27 mouse cellular contexts compared by ENCODE assay signal in genomic region chr1:82041286-82042050, GRCm38 (mm10).
DNase-seq lines count a peak whose midpoint lies in the region; ATAC-seq lines count a peak whose summit lies in the region.
"Had no signal": no experiment of that assay in that cellular context is flagged by ENCODE, and none has a peak within 500 bp of the region (broad histone marks: within the 10 kb centered on the region; RNA-seq: fewer than 3 reads in every experiment).

No protein-coding gene starts in this region.

- H3K4me2 ChIP-seq in embryonic facial prominence, embryonic 11.5 days (ENCODE audit: low read depth, low read length), result no peak overlapping the region
- peak overlapping the region; percentile 40 for H3K4me2 ChIP-seq in lung, embryonic 16.5 days (ENCODE audit: low read depth, low read length)
- 0 out of 2 replicates have a peak overlapping the region, but pooled peaks have one; percentile 1 for H3K4me2 ChIP-seq in embryonic facial prominence, embryonic 15.5 days (replicated peaks)
- H3K4me2 ChIP-seq: heart, embryonic 12.5 days; hindbrain, embryonic 13.5 days; limb, embryonic 15.5 days; liver, embryonic 13.5 days; midbrain, embryonic 15.5 days; neural tube, embryonic 12.5 days had no signal

- no peak overlapping the region for H3K27ac ChIP-seq in embryonic facial prominence, embryonic 11.5 days (replicated peaks; ENCODE audit: low read depth, low read length)
- no peak overlapping the region for H3K27ac ChIP-seq in embryonic facial prominence, embryonic 10.5 days (replicated peaks)
- peak overlapping the region; percentile 67 for H3K27ac ChIP-seq in lung, embryonic 16.5 days (ENCODE audit: low read length)
- H3K27ac ChIP-seq in embryonic facial prominence, embryonic 15.5 days (replicated peaks), result peak overlapping the region; percentile 29
- H3K27ac ChIP-seq: heart, adult 2 months; hindbrain, embryonic 13.5 days; kidney, postnatal 0 days; limb, embryonic 15.5 days; liver, embryonic 13.5 days; macrophage; midbrain, embryonic 10.5 days; midbrain, embryonic 15.5 days; neural tube, embryonic 12.5 days had no signal

- H3K9ac ChIP-seq in embryonic facial prominence, embryonic 11.5 days (replicated peaks; ENCODE audit: low read length), result no peak overlapping the region
- no peak overlapping the region for H3K9ac ChIP-seq in lung, embryonic 16.5 days (ENCODE audit: low read length)
- no peak overlapping the region for H3K9ac ChIP-seq in embryonic facial prominence, embryonic 15.5 days
- H3K9ac ChIP-seq: heart, embryonic 12.5 days; hindbrain, embryonic 13.5 days; limb, embryonic 15.5 days; liver, embryonic 13.5 days; midbrain, embryonic 15.5 days; neural tube, embryonic 12.5 days had no signal

- 41% methylated on average over 3 of the region's 3 CpGs for WGBS in embryonic facial prominence, embryonic 11.5 days
- WGBS in embryonic facial prominence, embryonic 10.5 days, result 56% methylated on average over 3 of the region's 3 CpGs
- 41% methylated on average over 3 of the region's 3 CpGs for WGBS in lung, embryonic 16.5 days
- WGBS in embryonic facial prominence, embryonic 15.5 days, result 13% methylated on average over 3 of the region's 3 CpGs

- no peak overlapping the region for H3K4me3 ChIP-seq in embryonic facial prominence, embryonic 11.5 days (ENCODE audit: low read depth, low read length)
- H3K4me3 ChIP-seq in embryonic facial prominence, embryonic 10.5 days, result no peak overlapping the region
- H3K4me3 ChIP-seq in lung, embryonic 16.5 days (ENCODE audit: low read length), result no peak overlapping the region
- no peak overlapping the region for H3K4me3 ChIP-seq in embryonic facial prominence, embryonic 15.5 days (replicated peaks)
- H3K4me3 ChIP-seq: heart, adult 2 months; heart, embryonic 12.5 days; hindbrain, embryonic 13.5 days; limb, embryonic 15.5 days; liver, embryonic 13.5 days; midbrain, embryonic 10.5 days; midbrain, embryonic 15.5 days; neural tube, embryonic 12.5 days had no signal

- H3K4me1 ChIP-seq in embryonic facial prominence, embryonic 11.5 days (ENCODE audit: control insufficient read depth, insufficient read depth, low read length), result no peaks in the 10 kb centered on the region
- H3K4me1 ChIP-seq in embryonic facial prominence, embryonic 10.5 days, result peaks cover 15% of the 10 kb centered on the region
- H3K4me1 ChIP-seq in lung, embryonic 16.5 days (replicated peaks; ENCODE audit: control insufficient read depth, insufficient read depth, low read length), result peaks cover 2% of the 10 kb centered on the region; the same call in 1 of the 2 replicates
- peaks cover 15% of the 10 kb centered on the region for H3K4me1 ChIP-seq in embryonic facial prominence, embryonic 15.5 days
- H3K4me1 ChIP-seq: heart, embryonic 12.5 days; hindbrain, embryonic 13.5 days; liver, embryonic 13.5 days; midbrain, embryonic 15.5 days; neural tube, embryonic 12.5 days had no signal

- DNase-seq in embryonic facial prominence, embryonic 11.5 days (ENCODE audit: low spot score), result peak; percentile 40
- no peak for DNase-seq in embryonic facial prominence, embryonic 10.5 days (ENCODE audit: low spot score)
- no peak for DNase-seq in lung, adult 18-20 months
- DNase-seq in thymus, adult 18-20 months, result no peak
- DNase-seq: adrenal gland, postnatal 36 days; cerebellum, adult 2 months; cerebellum, postnatal 25 days; heart, adult 2 months; heart, postnatal 4 days; kidney, adult 8-10 months; kidney, postnatal 4 days; liver, embryonic 13.5 days; lung, adult 2 months; thymus, postnatal 14 days had no signal

- no peaks in the 10 kb centered on the region for H3K27me3 ChIP-seq in embryonic facial prominence, embryonic 11.5 days (ENCODE audit: control insufficient read depth, insufficient read depth, low read length)
- no peaks in the 10 kb centered on the region for H3K27me3 ChIP-seq in embryonic facial prominence, embryonic 10.5 days (replicated peaks; ENCODE audit: low read depth, poor library complexity, severe bottlenecking)
- H3K27me3 ChIP-seq in lung, embryonic 16.5 days (ENCODE audit: control insufficient read depth, insufficient read depth, low read depth, low read length), result no peaks in the 10 kb centered on the region
- no peaks in the 10 kb centered on the region for H3K27me3 ChIP-seq in embryonic facial prominence, embryonic 15.5 days
- H3K27me3 ChIP-seq: heart, embryonic 12.5 days; hindbrain, embryonic 13.5 days; limb, embryonic 15.5 days; liver, embryonic 13.5 days; midbrain, embryonic 15.5 days; neural tube, embryonic 12.5 days had no signal

- no peaks in the 10 kb centered on the region for H3K36me3 ChIP-seq in embryonic facial prominence, embryonic 11.5 days (replicated peaks; ENCODE audit: control insufficient read depth, insufficient read depth, low read depth, low read length)
- no peaks in the 10 kb centered on the region for H3K36me3 ChIP-seq in embryonic facial prominence, embryonic 10.5 days (replicated peaks)
- no peaks in the 10 kb centered on the region for H3K36me3 ChIP-seq in lung, embryonic 16.5 days (ENCODE audit: control insufficient read depth, insufficient read depth, low read length)
- H3K36me3 ChIP-seq in embryonic facial prominence, embryonic 15.5 days, result no peaks in the 10 kb centered on the region
- H3K36me3 ChIP-seq: heart, embryonic 12.5 days; hindbrain, embryonic 13.5 days; limb, embryonic 15.5 days; liver, embryonic 13.5 days; midbrain, embryonic 10.5 days; midbrain, embryonic 15.5 days; neural tube, embryonic 12.5 days had no signal

- no peaks in the 10 kb centered on the region for H3K9me3 ChIP-seq in embryonic facial prominence, embryonic 11.5 days (replicated peaks; ENCODE audit: control insufficient read depth, low read length)
- no peaks in the 10 kb centered on the region for H3K9me3 ChIP-seq in embryonic facial prominence, embryonic 10.5 days
- H3K9me3 ChIP-seq in lung, embryonic 16.5 days (ENCODE audit: control insufficient read depth, low read length), result no peaks in the 10 kb centered on the region
- H3K9me3 ChIP-seq in embryonic facial prominence, embryonic 15.5 days (replicated peaks), result no peaks in the 10 kb centered on the region
- H3K9me3 ChIP-seq: heart, embryonic 12.5 days; hindbrain, embryonic 13.5 days; limb, embryonic 15.5 days; liver, embryonic 13.5 days; midbrain, embryonic 10.5 days; midbrain, embryonic 15.5 days; neural tube, embryonic 12.5 days had no signal

- ATAC-seq in embryonic facial prominence, embryonic 11.5 days (replicated peaks; ENCODE audit: insufficient number of reproducible peaks, low FRiP score, low TSS enrichment, low read depth), result 0 out of 2 replicates have a peak, but pooled peaks have one; percentile 44
- ATAC-seq in lung, embryonic 16.5 days (ENCODE audit: low read depth), result peak; percentile 54; the same call in 1 of the 2 replicates
- no peak for ATAC-seq in embryonic facial prominence, embryonic 15.5 days (ENCODE audit: insufficient number of reproducible peaks, low FRiP score, low TSS enrichment, low read depth)
- ATAC-seq in megakaryocyte-erythroid progenitor cell, adult 5-6 weeks (replicated peaks; ENCODE audit: low FRiP score, low TSS enrichment, poor library complexity, severe bottlenecking), result no peak
- ATAC-seq: forebrain, embryonic 14.5 days; intestine, embryonic 16.5 days; midbrain, embryonic 15.5 days had no signal

Comparison
In these comparisons a context has a peak if more than half of its experiments do, and no peak if none do; other contexts are left out.
1. ATAC-seq: peak in embryonic facial prominence, embryonic 11.5 days (single experiment) and lung, embryonic 16.5 days (single experiment); none in embryonic facial prominence, embryonic 15.5 days (single experiment) and megakaryocyte-erythroid progenitor cell, adult 5-6 weeks (single experiment).
2. H3K27ac ChIP-seq: peak in lung, embryonic 16.5 days (single experiment) and embryonic facial prominence, embryonic 15.5 days (single experiment); none in embryonic facial prominence, embryonic 11.5 days (single experiment) and embryonic facial prominence, embryonic 10.5 days (single experiment).